Mouse (Mus musculus): Measurements from ENCODE around the gene Mylpf.

Gene Mylpf

GRCm38 (mm10) chr7:127218670-127219069 is 10.0 kb downstream of the Mylpf start:
- in situ Hi-C loops (cut with MboI; ENCODE audit: low pct_unique_long_range_greater_than_20kb in 1 of 2, low sequenced_read_pairs in 2 of 2, unreplicated experiment in 1 of 2), result no loop called here

DNA sequence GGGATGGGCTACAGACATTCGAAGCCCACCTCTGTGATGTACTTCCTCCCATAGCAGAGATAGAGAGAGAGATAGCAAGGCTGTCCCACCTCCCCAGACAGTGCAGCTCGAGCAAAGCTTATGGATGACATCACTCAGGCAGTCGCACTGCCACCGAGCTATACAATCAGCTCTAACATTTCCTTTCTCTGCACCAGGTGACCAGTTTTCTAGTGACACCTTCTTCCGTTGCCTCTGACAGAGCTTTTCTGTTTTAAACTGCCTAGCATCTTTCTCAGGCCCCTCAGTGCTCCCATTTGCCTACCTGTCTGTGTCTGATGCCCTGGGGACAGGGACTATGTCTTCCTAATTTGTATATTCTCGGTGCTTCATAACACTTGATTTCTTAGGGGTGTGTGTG is 11.8 kb downstream of the Mylpf start:
- in situ Hi-C loops (cut with MboI; ENCODE audit: low pct_unique_long_range_greater_than_20kb in 1 of 2, low sequenced_read_pairs in 2 of 2, unreplicated experiment in 1 of 2), result no loop called here

DNA sequence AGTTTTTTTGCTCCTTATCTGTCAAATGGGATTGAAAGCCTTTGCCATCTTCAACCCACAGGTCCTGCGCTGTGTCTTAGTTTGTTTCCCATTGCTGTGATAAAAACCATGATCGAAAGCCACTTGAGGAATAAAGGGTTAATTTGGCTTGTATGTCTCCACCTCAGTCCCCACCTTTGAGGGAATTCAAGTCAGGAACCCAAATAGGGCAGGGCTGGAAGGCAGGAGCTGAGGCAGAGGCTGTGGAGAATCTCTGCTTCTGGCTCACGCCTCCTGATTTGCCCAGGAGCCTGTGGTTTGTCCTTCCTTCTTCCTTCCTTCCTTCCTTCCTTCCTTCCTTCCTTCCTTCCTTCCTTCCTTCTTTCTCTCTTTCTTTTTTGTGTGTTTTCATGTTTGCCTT is 14.4 kb downstream of the Mylpf start:
- in situ Hi-C loops (cut with MboI; ENCODE audit: low pct_unique_long_range_greater_than_20kb in 1 of 2, low sequenced_read_pairs in 2 of 2, unreplicated experiment in 1 of 2), result no loop called here

DNA sequence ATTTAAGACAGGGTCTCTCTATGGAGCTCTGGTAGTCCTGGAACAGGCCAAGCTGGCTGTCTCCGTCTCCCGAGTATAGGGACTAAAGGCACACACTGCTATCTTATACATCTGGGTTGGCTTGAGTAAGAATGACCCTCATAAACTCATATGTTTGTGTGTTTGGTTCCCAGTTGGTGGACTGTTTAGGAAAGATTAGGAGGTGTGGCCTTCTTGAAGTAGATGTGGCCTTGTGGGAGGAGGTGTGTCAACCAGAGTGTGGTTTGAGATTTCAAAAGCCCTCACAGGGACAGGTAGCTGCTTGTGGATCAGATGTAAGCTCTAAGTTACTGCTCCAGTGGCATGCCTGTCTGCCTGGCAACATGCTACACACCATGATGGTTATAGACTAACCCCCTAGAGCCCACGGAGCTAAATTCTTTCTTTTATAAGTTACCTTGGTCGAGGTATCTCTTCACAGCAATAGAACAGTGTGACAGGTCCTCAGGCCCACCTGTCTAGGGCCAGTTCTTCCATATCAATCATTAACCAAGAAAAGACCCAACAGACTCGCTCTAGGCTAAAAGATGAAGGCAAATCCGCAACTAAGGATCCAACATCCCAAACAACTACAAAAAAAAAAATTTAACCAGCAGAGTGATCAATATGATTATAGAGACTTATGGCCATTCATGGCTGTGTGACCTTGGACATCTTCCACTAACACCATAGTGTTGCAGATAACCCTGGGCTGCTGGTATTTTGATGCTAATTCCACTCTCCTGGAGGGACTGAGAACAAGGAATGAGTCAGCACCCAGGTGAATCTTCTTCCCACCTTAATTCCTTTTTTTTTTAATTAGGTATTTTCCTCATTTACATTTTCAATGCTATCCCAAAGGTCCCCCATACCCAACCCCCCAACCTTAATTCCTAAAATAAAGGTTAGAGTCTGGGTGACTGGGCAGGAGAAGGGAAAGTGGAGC is 15.1 kb downstream of the Mylpf start:
- in situ Hi-C loops (cut with MboI; ENCODE audit: low pct_unique_long_range_greater_than_20kb in 1 of 2, low sequenced_read_pairs in 2 of 2, unreplicated experiment in 1 of 2), result no loop called here

- in situ Hi-C loops (cut with MboI; ENCODE audit: low pct_unique_long_range_greater_than_20kb in 1 of 2, low sequenced_read_pairs in 2 of 2, unreplicated experiment in 1 of 2), result no loop called here
Observed at GRCm38 (mm10) chr7:127224616-127225015, 15.9 kb downstream of the Mylpf start.

GRCm38 (mm10) chr7:127225147-127225995 is 16.7 kb downstream of the Mylpf start:
- in situ Hi-C loops (cut with MboI; ENCODE audit: low pct_unique_long_range_greater_than_20kb in 1 of 2, low sequenced_read_pairs in 2 of 2, unreplicated experiment in 1 of 2), result no loop called here

DNA sequence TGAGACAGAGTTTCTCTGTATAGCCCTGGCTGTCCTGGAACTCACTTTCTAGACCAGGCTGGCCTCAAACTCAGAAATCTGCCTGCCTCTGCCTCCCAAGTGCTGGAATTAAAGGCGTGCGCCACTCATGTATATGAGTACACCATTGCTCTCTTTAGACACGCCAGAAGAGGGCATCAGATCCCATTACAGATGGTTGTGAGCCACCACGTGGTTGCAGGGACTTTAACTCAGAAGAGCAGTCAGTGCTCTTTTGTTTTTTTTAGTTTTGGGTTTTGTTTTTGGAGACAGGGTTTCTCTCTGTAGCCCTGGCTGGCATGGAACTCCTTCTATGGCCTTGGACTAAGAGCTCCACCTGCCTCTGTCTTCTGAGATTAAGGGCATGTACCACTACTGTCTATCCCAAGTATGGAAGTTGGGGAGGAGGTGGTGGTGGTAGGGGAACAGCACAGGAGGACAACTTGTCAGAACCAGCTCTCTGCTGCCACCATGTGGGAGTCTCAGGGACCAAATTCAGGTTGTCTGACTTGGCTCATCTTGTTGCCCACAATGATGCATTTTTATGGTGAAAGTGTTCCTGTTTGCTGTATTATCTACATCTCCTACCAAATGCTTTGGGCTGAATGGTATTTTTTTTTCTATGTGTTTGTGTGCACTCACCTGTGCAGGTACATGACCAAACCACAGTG is 20.1 kb downstream of the Mylpf start:
- in situ Hi-C loops (cut with MboI; ENCODE audit: low pct_unique_long_range_greater_than_20kb in 1 of 2, low sequenced_read_pairs in 2 of 2, unreplicated experiment in 1 of 2), result no loop called here

- in situ Hi-C loops (cut with MboI; ENCODE audit: low pct_unique_long_range_greater_than_20kb in 1 of 2, low sequenced_read_pairs in 2 of 2, unreplicated experiment in 1 of 2), result no loop called here
Observed at GRCm38 (mm10) chr7:127231376-127231775, 22.7 kb downstream of the Mylpf start.

GRCm38 (mm10) chr7:127231826-127232621 is 23.3 kb downstream of the Mylpf start:
- in situ Hi-C loops (cut with MboI; ENCODE audit: low pct_unique_long_range_greater_than_20kb in 1 of 2, low sequenced_read_pairs in 2 of 2, unreplicated experiment in 1 of 2), result no loop called here

DNA sequence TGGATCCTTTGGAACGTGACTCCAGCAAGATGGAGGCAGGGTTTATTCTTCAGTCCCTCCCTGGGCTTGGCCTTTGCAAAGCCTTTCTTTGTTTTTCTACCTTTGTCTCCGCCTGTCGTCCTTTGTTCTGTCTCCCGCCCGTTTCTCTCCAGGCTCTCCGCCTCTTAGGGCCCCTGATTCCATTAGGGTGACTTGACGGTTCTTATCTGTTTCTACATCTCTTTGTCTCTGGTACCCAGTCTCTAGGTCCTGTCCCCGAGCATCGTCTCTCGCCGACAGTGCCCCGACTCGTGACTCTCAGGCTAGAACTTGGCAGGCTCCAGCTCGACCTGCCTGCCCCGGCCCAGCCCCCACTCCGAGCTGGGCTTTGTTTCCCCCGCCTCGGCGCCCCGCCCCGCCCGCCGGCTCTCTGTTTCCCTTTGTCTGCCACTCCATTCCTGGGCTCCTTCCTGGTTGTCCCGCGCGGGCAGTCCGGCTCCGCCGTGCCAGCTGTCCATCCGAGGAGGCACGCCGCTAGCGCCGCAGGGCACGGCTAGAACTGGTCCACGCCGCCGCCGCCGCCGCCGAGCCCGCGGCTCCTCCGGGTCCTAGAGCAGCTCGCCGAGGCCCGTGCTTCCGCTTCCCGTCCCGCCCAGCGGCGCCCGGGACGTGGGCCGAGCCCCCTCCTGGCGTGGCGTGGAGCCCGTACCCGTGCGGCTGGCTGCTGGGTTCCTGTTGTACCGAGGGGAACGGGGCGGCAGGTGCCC is 24.1 kb downstream of the Mylpf start, which contains the start of the genes Zfp553 and Sept1:
Gene Zfp553 (plus strand): TSS at position 440 of the 746 bp plus-strand sequence.
Gene Sept1 (minus strand): TSS at position 509 of the 746 bp plus-strand sequence.
- in situ Hi-C loops (cut with MboI; ENCODE audit: low pct_unique_long_range_greater_than_20kb in 1 of 2, low sequenced_read_pairs in 2 of 2, unreplicated experiment in 1 of 2), result no loop called here

DNA sequence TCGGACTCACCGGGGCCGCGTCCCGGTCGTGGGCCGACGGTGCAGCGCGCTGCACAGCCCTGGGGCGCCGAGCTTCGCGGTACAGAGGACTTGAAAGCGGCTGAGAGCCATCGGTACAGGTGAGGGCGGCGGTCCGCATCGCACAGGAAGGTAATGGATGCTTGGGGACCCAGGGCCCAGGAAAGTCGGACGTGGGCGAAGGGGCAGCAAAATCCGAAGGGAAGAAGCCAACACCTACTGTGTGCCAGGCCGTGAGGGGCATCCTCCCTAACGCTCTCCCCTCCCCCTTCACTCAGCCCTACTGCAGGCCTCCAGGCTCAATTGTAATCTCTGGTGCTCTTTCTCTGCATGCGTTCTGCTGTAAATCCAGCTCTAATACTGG is 24.7 kb downstream of the Mylpf start:
- in situ Hi-C loops (cut with MboI; ENCODE audit: low pct_unique_long_range_greater_than_20kb in 1 of 2, low sequenced_read_pairs in 2 of 2, unreplicated experiment in 1 of 2), result no loop called here

- in situ Hi-C loops (cut with MboI; ENCODE audit: low pct_unique_long_range_greater_than_20kb in 1 of 2, low sequenced_read_pairs in 2 of 2, unreplicated experiment in 1 of 2), result no loop called here
Observed at GRCm38 (mm10) chr7:127233765-127234164, 25.1 kb downstream of the Mylpf start.

- in situ Hi-C loops (cut with MboI; ENCODE audit: low pct_unique_long_range_greater_than_20kb in 1 of 2, low sequenced_read_pairs in 2 of 2, unreplicated experiment in 1 of 2), result no loop called here
Observed at GRCm38 (mm10) chr7:127234777-127235176, 26.1 kb downstream of the Mylpf start.

DNA sequence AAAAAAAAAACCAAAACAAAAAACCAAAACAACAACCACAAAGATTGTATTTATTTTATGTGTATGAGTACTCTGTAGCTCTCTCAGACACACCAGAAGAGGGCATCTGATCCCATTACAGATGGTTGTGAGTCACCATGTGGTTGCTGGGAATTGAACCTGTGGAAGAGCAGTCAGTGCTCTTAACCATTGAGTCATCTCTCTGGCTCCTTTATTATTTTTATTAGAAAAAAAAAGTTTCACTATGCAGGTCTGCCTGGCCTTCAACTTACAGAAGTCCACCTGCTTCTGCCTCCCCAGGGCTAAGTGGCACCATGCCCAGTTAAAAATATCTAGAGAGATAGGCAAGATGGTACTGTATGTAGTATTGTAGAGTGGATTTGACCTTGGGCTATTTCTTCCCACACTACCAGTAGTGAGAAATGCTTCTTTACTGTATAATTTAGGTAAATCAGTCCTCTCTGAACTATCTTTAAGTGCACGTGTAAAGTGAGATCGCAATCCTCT is 34.7 kb downstream of the Mylpf start:
- in situ Hi-C loops (cut with MboI; ENCODE audit: low pct_unique_long_range_greater_than_20kb in 1 of 2, low sequenced_read_pairs in 2 of 2, unreplicated experiment in 1 of 2), result no loop called here

GRCm38 (mm10) chr7:127243870-127244657 is 35.4 kb downstream of the Mylpf start, which contains the start of gene Zfp771:
TSS of gene Zfp771 (plus strand) at chr7:127244274.
- in situ Hi-C loops (cut with MboI; ENCODE audit: low pct_unique_long_range_greater_than_20kb in 1 of 2, low sequenced_read_pairs in 2 of 2, unreplicated experiment in 1 of 2), result no loop called here
